Mouse (Mus musculus): ENCODE measurements around the gene Tfeb. TPM values are rescaled to one million over a fixed set of nuclear protein-coding genes. Genes with fewer than 3 reads are reported as not detected.
A peak's percentile ranks its signal among the peaks of the same experiment; 100 is the strongest.

Gene Tfeb
- polyA plus RNA-seq (2016; fragmentation: Nextera tagmentation; extraction: Ambion mirVana), result 2.3 and 2.9 TPM in 2 replicates

DNA sequence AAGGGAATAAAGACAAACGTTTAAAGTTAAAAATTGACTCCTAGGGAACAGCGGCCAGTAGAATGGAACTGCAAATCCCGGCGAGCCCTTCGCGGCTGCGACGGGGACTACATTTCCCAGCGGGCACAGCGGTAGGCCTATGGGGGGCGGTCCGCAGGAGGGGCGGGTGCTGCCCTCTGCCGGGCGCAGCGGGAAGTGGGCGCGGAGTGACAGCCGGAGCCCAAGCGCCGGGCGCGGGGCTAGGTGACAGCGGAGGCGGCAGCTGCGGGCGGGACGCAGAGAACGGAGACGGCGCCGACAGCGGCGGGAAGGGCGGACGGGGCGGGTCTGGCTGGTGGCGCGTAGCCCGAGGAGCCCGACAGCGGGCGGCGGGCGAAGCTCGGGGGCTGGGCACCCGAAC lies at the start of gene Tfeb:
Tfeb (plus strand) TSS at position 175 of the 400 bp plus-strand sequence.
- DNase-seq (ENCODE audit: low spot score), result peak; percentile 96
- Histone ChIP-seq H3K4me3 (peak within 1 kb of the TSS; percentile 77), H3K4me1 (peaks cover 39% of the 10 kb centered on the region), H3K27ac (replicated peaks) (peak within 1 kb of the TSS; percentile 76), H3K27me3 (replicated peaks; ENCODE audit: low read depth, poor library complexity, severe bottlenecking) (peaks cover 53% of the 10 kb centered on the region), H3K36me3 (replicated peaks) (no peaks in the 10 kb centered on the region), H3K9me3 (no peaks in the 10 kb centered on the region)
- under 1% methylated on average over 47 of the region's 47 CpGs for WGBS

DNA sequence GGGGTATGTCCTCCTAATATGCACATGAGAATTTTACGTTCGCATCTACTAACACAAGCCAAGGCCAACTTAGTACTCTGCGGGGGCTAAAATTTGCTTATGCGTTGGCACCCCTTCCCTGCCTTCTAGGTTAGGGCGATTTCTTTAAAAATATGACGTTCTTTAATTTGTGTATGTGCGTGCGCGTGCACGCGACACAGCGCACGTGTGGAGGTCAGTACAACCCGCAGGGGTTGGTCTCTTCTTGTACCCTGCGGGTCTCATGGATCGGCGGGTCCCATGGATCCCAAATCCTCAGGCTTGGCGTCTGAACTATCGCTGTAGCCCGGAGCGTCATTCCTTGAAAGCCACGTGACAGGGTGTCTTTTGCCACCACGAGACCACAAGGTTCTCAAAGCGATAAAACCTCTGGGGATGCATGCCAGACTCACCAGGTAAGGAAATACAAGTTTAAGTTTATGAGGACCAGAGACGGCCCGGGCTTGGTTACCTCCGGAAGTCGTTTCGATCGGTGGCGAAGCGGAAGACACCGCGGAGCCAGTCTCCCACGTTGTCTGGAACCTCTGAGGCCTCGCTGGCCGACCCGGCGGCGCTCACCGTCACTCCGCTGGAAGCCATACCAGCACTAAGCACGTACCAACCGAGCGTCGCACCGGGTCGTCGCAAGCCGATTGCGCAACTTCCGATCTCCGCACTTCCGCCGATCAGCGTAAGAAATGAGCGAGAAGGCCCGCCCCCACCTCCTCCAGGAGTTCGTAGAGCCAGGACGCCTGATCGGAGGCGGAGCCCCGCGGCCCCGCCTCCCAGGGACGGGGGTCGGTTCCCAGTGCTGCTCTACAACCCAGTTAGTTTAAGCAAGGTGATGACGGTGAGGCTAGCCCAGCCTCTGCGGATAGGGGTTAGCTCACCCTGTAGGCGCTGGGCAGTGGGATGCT lies 49.2 kb upstream of the Tfeb start:
- Histone ChIP-seq H3K27me3 (replicated peaks; ENCODE audit: low read depth, poor library complexity, severe bottlenecking) (peaks cover 33% of the 10 kb centered on the region), H3K4me1 (peaks cover 28% of the 10 kb centered on the region), H3K27ac (replicated peaks) (peak overlapping the region; percentile 86), H3K9me3 (no peaks in the 10 kb centered on the region), H3K36me3 (replicated peaks) (peaks cover 38% of the 10 kb centered on the region), H3K4me3 (peak overlapping the region; percentile 76)
- 1% methylated on average over 70 of the region's 70 CpGs for WGBS
- DNase-seq (ENCODE audit: low spot score), result peak; percentile 97

DNA sequence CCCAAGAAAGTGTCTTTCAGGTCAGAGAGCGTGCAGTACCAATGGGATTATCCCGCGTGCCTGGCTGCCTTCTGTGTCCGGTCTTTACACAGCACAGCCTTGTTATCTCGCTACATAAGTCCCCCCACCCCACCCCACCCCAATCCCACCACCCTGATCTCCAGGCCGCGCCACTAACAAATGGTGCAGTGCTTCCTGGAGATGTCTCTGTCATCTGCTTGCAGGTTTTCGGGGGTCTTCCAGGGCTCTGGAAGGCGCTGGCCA lies 48.6 kb upstream of the Tfeb start, which contains the start of gene Tomm6:
Tomm6 (minus strand) TSS at position 43 of the 264 bp plus-strand sequence.
- under 1% methylated on average over 9 of the region's 9 CpGs for WGBS
- peaks cover 32% of the 10 kb centered on the region for H3K36me3 ChIP-seq (replicated peaks)
- peak within 1 kb of the TSS; percentile 76 for H3K4me3 ChIP-seq
- peaks cover 29% of the 10 kb centered on the region for H3K4me1 ChIP-seq
- H3K27ac ChIP-seq (replicated peaks), result peak within 1 kb of the TSS; percentile 86
- H3K9me3 ChIP-seq, result no peaks in the 10 kb centered on the region
- DNase-seq (ENCODE audit: low spot score), result no peak
- peaks cover 39% of the 10 kb centered on the region for H3K27me3 ChIP-seq (replicated peaks; ENCODE audit: low read depth, poor library complexity, severe bottlenecking)

DNA sequence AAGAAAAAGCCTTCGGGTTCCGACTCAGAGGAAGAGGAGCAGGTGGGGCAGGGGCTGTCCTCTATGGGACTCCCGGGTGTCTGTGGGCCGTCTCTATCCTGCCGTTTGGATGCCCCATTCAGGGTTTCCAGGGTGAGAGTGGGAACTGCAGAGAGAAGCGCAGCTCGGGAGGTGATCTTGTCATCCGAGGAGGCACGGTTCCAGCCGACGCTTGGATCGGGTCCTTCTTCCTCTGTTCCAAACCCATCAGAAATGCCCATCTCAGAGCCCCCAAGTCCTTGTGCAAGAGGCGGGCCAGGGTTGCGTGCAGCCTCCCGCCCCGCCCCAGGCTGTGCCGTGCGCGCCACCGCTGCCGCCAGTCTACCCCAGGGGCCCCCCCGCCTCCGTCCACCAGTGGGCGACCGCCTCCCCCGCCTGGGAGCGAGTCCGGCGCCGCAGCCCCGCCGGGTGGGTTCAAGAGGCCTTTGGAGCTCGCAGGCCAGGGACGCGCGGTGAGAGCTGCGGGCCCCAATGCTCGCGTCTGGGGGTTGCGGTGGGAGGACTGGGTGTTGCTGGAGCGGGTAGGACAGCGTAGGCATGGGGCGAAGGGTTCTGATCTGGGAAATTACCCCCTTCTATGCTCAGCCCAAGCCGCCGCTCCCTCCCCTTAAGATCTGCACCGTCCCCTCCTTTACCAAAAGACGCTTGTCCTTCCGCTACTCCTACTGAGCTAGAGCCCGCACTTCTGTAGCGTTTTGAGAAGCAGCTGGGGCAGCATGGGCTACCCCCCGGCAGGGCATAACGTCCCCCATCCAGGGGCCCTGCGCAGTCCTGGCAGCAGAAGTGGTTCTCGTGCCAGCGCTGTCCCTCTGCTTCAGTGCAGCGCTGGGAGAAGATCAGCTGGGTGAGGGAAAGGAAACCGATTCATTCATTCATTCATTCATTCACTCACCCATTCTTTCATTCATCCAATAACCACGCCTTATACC lies 47.9 kb upstream of the Tfeb start, which contains the start of gene Frs3:
Frs3 (plus strand) TSS at position 423 of the 968 bp plus-strand sequence.
- peak within 1 kb of the TSS; percentile 86 for H3K27ac ChIP-seq (replicated peaks)
- under 1% methylated on average over 58 of the region's 58 CpGs for WGBS
- peak within 1 kb of the TSS; percentile 76 for H3K4me3 ChIP-seq
- H3K36me3 ChIP-seq (replicated peaks), result peaks cover 26% of the 10 kb centered on the region
- H3K27me3 ChIP-seq (replicated peaks; ENCODE audit: low read depth, poor library complexity, severe bottlenecking), result peaks cover 45% of the 10 kb centered on the region
- peak; percentile 86 for DNase-seq (ENCODE audit: low spot score)
- H3K9me3 ChIP-seq, result no peaks in the 10 kb centered on the region
- peaks cover 35% of the 10 kb centered on the region for H3K4me1 ChIP-seq

DNA sequence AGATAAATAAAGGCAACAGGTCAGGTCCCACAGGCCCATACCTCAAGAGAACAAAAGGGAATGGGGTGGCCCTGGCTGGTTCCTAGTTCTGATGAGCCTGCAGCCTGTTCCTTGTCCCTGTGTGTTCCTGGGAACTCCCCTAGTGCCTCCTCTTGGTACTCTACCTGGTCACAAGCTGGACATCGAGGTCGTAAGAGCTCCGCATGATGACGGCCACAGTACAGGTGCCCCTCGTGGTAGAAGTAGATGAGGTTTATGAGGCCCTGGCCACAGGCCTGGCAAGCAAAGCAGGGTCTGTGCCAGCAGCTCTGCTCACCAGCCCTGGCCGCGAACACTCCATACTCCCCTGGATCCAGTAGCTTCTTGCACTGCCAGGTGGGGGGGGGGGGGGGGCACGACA lies 46.9 kb upstream of the Tfeb start:
- WGBS, result 79% methylated on average over 8 of the region's 8 CpGs
- H3K9me3 ChIP-seq, result no peaks in the 10 kb centered on the region
- H3K4me1 ChIP-seq, result peaks cover 44% of the 10 kb centered on the region
- H3K27me3 ChIP-seq (replicated peaks; ENCODE audit: low read depth, poor library complexity, severe bottlenecking), result peaks cover 46% of the 10 kb centered on the region
- DNase-seq (ENCODE audit: low spot score), result no peak
- peak overlapping the region; percentile 76 for H3K4me3 ChIP-seq
- no peak overlapping the region for H3K27ac ChIP-seq (replicated peaks)
- H3K36me3 ChIP-seq (replicated peaks), result peaks cover 16% of the 10 kb centered on the region

DNA sequence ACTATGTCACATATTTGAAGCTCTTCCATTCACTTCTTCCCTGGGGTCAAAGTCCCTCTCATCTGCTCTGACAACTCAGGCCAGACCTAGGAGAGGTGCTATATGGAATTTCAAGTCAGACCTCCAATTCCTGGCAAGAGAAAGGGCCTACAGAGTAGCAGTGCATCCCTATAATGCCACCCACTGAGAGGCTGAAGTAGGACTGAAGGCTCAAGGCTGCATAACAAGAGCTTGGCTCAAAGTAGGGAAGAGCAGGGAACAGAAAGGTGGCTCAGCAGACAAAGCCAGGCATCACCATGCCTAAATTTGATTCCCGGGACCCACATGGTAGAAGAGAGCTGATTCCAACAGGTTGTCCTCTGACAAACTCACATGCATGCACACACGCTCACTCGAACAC lies 45.2 kb upstream of the Tfeb start:
- 94% methylated on average over 3 of the region's 3 CpGs for WGBS
- Histone ChIP-seq H3K27ac (replicated peaks) (no peak overlapping the region), H3K9me3 (no peaks in the 10 kb centered on the region), H3K27me3 (replicated peaks; ENCODE audit: low read depth, poor library complexity, severe bottlenecking) (peaks cover 56% of the 10 kb centered on the region), H3K36me3 (replicated peaks) (no peaks in the 10 kb centered on the region; the same call in 1 of the 2 replicates), H3K4me3 (no peak overlapping the region), H3K4me1 (peaks cover 46% of the 10 kb centered on the region)
- no peak for DNase-seq (ENCODE audit: low spot score)

DNA sequence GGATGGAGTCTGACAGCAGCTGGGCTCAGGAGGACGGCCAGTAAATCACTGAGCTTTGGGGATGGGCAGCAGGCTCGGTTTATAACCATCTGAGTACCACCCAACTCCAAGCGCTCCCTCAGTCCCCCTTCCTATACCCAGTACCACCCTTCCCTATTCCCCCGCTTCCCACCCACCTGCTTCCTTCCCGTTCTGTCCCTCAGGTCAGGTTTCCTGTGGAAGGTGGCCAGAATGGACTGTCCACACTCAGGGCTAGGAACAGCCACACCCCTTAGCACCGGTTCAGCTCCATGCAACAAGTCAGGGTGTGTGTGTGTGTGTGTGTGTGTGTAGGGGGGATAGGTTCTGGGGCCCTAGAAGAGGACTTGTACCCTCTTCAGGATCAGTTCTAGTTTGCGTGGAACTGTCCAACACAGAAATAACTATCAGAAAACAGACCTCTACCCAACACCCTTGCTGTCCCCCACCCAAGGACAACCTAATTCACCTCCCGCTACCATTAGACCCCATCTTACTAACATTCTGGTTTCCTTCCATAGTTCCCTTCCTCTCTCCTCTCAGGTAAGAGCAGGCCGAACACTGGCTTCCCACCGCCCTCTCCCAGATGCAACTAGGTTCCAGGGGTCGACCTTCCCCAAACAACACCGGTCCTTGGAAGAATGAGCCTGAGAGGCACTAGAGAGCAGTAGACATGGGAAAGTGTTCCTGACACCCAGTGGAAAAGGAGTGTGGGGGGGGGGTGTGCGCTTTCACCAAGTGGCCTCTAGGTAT lies 43.0 kb upstream of the Tfeb start:
- DNase-seq (ENCODE audit: low spot score), result no peak
- Histone ChIP-seq H3K4me3 (peak overlapping the region; percentile 85), H3K27ac (replicated peaks) (peak overlapping the region; percentile 90; the same call in 1 of the 2 replicates), H3K36me3 (replicated peaks) (peaks cover 6% of the 10 kb centered on the region; the same call in 1 of the 2 replicates), H3K27me3 (replicated peaks; ENCODE audit: low read depth, poor library complexity, severe bottlenecking) (peaks cover 63% of the 10 kb centered on the region), H3K9me3 (no peaks in the 10 kb centered on the region), H3K4me1 (peaks cover 36% of the 10 kb centered on the region)
- WGBS, result 35% methylated on average over 13 of the region's 13 CpGs

DNA sequence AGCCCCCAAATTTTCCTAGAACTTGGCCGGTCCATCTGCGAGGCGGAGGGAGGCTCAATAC lies 42.6 kb upstream of the Tfeb start, which contains the start of gene Gm21981:
Gm21981 (minus strand) TSS at position 14 of the 61 bp plus-strand sequence.
- peak within 1 kb of the TSS; percentile 85 for H3K4me3 ChIP-seq
- H3K27me3 ChIP-seq (replicated peaks; ENCODE audit: low read depth, poor library complexity, severe bottlenecking), result peaks cover 63% of the 10 kb centered on the region
- 0% methylated on average over 3 of the region's 3 CpGs for WGBS

DNA sequence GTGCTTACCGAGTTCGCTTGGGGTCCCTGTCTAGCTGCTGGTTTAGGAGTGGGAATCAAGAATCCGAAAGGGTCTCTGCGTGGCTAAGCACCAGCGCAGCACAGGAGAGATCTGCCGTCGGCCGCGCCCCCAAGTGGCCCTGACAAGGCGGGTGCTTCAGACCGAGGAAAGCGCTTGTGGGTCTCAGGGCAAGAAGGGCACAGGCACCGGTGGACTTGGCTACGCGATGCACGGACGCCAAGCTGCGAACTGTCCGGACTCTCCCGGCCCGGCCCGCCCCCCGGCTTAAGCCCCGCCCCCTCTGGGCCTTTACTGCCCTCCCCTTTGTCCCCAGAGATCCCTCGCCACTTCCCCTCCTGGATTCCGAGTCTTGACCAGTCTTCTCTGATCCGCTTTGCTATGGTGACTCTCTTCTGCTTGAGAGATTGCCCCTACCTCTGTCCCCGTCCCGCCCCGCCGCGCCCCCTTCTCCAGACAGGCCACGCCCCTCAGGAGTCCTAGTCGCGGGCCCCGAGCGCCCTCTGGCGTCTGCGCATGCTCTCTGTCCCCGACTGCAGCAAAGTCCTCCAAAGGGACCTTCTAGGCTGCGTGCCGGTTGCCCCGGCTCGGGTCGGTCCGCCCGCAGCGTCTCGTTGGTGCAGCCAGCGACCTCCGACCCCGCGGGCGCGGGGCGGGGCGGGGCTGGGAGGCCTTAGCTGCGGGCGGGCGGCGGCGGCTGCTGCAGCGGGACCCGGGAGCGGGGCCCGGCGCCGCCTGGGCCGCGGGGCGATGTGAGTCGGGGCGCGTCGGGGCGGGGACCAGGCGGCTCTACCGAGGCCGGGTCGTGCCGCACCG lies 42.1 kb upstream of the Tfeb start, which contains the start of gene Prickle4:
Prickle4 (minus strand) TSS at position 234 of the 834 bp plus-strand sequence.
- Histone ChIP-seq H3K27ac (replicated peaks) (peak within 1 kb of the TSS; percentile 90), H3K4me3 (peak within 1 kb of the TSS; percentile 85), H3K27me3 (replicated peaks; ENCODE audit: low read depth, poor library complexity, severe bottlenecking) (peaks cover 59% of the 10 kb centered on the region), H3K36me3 (replicated peaks) (peaks cover 14% of the 10 kb centered on the region), H3K4me1 (peaks cover 28% of the 10 kb centered on the region), H3K9me3 (no peaks in the 10 kb centered on the region)
- DNase-seq (ENCODE audit: low spot score), result peak; percentile 99
- WGBS, result under 1% methylated on average over 80 of the region's 82 CpGs

More for the DNA sequence above, 42.6 kb upstream of the Tfeb start, which contains the start of gene Gm21981:
- peak within 1 kb of the TSS; percentile 90 for H3K27ac ChIP-seq (replicated peaks)
- peaks cover 32% of the 10 kb centered on the region for H3K4me1 ChIP-seq
- no peak for DNase-seq (ENCODE audit: low spot score)
- no peaks in the 10 kb centered on the region for H3K9me3 ChIP-seq
- H3K36me3 ChIP-seq (replicated peaks), result peaks cover 10% of the 10 kb centered on the region

DNA sequence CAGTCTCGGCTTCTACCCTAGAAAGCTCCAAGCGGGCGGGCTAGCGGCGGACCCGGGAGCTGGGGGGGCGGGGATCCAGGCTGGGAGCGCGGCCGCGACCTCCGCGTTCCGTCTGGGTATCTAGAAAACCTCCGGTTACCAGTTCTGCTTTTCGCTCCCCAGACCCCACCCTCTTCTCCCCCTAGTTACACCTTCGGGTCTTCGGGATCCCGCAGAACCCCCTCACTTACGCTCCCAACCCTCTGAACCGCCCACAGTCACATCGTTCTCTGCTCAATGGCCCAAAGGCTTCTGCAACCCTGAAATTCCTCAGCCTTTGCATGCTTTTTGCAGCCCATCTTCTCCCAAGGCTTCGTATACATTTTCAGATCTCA lies 41.5 kb upstream of the Tfeb start:
- Histone ChIP-seq H3K36me3 (replicated peaks) (peaks cover 20% of the 10 kb centered on the region), H3K27ac (replicated peaks) (peak overlapping the region; percentile 90), H3K9me3 (no peaks in the 10 kb centered on the region), H3K27me3 (replicated peaks; ENCODE audit: low read depth, poor library complexity, severe bottlenecking) (peaks cover 53% of the 10 kb centered on the region), H3K4me1 (peaks cover 23% of the 10 kb centered on the region), H3K4me3 (peak overlapping the region; percentile 85)
- WGBS, result under 1% methylated on average over 23 of the region's 23 CpGs
- no peak for DNase-seq (ENCODE audit: low spot score)

DNA sequence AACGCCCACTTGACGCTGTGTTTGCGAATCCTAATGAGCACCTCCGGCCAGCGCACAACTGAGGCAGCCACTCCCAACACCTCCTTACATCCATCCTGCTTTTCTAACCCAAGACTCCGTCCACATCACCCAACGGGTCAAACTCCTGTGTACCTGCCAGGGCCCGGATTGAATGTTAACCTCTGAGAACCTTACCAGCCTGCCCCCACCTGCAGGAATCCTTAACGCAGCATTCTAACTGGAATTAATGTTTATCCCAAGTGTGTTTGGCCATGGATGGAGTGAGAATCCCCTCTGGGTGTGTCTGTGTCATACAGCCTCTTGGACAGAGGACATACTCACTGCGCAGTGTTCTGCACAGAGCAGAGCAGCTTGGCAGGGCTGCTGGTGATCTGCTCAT lies 38.7 kb upstream of the Tfeb start:
- 86% methylated on average over 10 of the region's 10 CpGs for WGBS
- Histone ChIP-seq H3K27ac (replicated peaks) (no peak overlapping the region), H3K36me3 (replicated peaks) (peaks cover 48% of the 10 kb centered on the region), H3K9me3 (no peaks in the 10 kb centered on the region), H3K4me3 (no peak overlapping the region), H3K4me1 (peaks cover 38% of the 10 kb centered on the region), H3K27me3 (replicated peaks; ENCODE audit: low read depth, poor library complexity, severe bottlenecking) (peaks cover 48% of the 10 kb centered on the region)
- DNase-seq (ENCODE audit: low spot score), result no peak

Data from embryonic facial prominence, embryonic 10.5 days (tissue).